ENCODE assay signal across 26 mouse cellular contexts in the genomic region with DNA sequence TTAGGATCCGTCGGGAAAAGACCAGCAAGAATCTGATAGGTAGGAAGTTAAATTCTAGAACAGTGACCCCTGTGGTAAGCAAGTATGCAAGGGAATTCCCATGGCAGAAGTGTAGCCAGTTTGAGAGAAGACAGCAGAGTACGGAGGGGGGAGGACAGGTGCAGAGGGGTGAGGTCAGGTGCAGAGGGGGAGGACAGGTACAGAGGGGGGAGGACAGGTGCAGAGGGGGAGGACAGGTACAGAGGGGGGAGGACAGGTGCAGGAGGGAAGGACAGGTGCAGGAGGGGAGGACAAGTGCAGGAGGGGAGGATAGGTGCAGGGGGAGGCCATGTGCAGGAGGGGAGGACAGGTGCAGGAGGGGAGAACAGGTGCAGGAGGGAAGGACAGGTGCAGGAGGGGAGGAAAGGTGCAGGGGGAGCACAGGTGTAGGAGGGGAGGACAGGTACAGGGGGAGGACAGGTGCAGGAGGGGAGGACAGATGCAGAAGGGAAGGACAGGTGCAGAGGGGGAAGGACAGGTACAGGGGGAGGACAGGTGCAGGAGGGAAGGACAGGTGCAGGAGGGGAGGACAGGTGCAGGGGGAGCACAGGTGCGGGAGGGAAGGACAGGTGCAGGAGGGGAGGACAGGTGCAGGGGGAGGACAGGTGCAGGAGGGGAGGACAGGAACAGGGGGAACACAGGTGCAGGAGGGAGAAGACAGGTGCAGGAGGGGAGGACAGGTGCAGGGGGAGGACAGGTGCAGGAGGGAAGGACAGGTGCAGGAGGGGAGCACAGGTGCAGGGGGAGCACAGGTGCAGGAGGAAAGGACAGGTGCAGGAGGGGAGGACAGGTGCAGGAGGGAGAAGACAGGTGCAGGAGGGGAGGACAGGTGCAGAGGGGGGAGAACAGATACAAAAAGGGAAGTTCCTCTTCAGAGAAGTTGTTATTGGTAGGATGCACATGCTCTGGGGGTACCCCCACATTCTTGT. TPM values are rescaled to one million over a fixed set of nuclear protein-coding genes. Genes with fewer than 3 reads are reported as not detected.
DNase-seq lines count a peak whose midpoint lies in the region; ATAC-seq and TF ChIP-seq lines count a peak whose summit lies in the region.
"Had no signal": no experiment of that assay in that cellular context is flagged by ENCODE, and none has a peak within 500 bp of the region (broad histone marks: within the 10 kb centered on the region; RNA-seq: fewer than 3 reads in every experiment).

No protein-coding gene starts in this region.

- no peak overlapping the region for H3K4me3 ChIP-seq in kidney, postnatal 0 days (replicated peaks; ENCODE audit: low read depth, low read length)
- H3K4me3 ChIP-seq in CH12.LX (replicated peaks in 1 of 3; ENCODE audit: low read depth in 2 of 3, low read length in 2 of 3, poor library complexity in 1 of 3), result no peak overlapping the region
- peak overlapping the region; percentile 5; the same call in 1 of the 2 replicates for H3K4me3 ChIP-seq in G1E (ENCODE audit: low read depth, low read length)
- H3K4me3 ChIP-seq in stomach, postnatal 0 days (ENCODE audit: low read depth, low read length), result no peak overlapping the region
- H3K4me3 ChIP-seq: forebrain, embryonic 10.5 days; forebrain, embryonic 13.5 days; gastrocnemius, adult 2 months; heart, embryonic 13.5 days; hindbrain, embryonic 15.5 days had no signal

- no peak overlapping the region for H3K9ac ChIP-seq in kidney, postnatal 0 days (ENCODE audit: low read depth, low read length)
- H3K9ac ChIP-seq in CH12.LX (ENCODE audit: insufficient read depth, low read depth), result no peak overlapping the region
- H3K9ac ChIP-seq in stomach, postnatal 0 days (ENCODE audit: low read length), result no peak overlapping the region
- H3K9ac ChIP-seq: forebrain, embryonic 13.5 days; heart, embryonic 13.5 days; hindbrain, embryonic 15.5 days had no signal

- 68% methylated on average over 4 of the region's 4 CpGs for WGBS in kidney, postnatal 0 days
- WGBS in stomach, postnatal 0 days, result 59% methylated on average over 4 of the region's 4 CpGs

- in situ Hi-C loops in CH12.LX (cut with MboI; ENCODE audit: low pct_ligation_motif_present, low pct_unique_long_range_greater_than_20kb, low sequenced_read_pairs), result no loop called here

- no peak for TF ChIP-seq RAD21 in CH12.LX (IDR thresholded peaks at IDR 0.05; ENCODE audit: low read depth, low read length)

- 0 out of 2 replicates have a peak, but pooled peaks have one; percentile 64 for ATAC-seq in kidney, postnatal 0 days (replicated peaks; ENCODE audit: low FRiP score, low read depth)
- no peak for ATAC-seq in G1E (ENCODE audit: extremely low read depth, insufficient number of reproducible peaks, low FRiP score, poor library complexity, severe bottlenecking)
- ATAC-seq in stomach, postnatal 0 days (ENCODE audit: low FRiP score, low TSS enrichment), result peak; percentile 58; the same call in 1 of the 2 replicates
- ATAC-seq: CD4-positive, CD25-positive, alpha-beta regulatory T cell, adult 4 months; forebrain, embryonic 13.5 days; forebrain, embryonic 16.5 days; Patski had no signal

- TF ChIP-seq POLR2A in CH12.LX (IDR thresholded peaks at IDR 0.05; ENCODE audit: low read depth, low read length), result no peak

- no peaks in the 10 kb centered on the region for H3K79me2 ChIP-seq in CH12.LX (replicated peaks; ENCODE audit: control insufficient read depth, extremely low read depth, insufficient read depth, poor library complexity, severe bottlenecking)

- H3K27me3 ChIP-seq in kidney, postnatal 0 days (ENCODE audit: insufficient read depth, low read length), result no peaks in the 10 kb centered on the region
- H3K27me3 ChIP-seq in CH12.LX (replicated peaks), result peaks cover 8% of the 10 kb centered on the region
- no peaks in the 10 kb centered on the region for H3K27me3 ChIP-seq in G1E (ENCODE audit: insufficient read depth, low read length)
- no peaks in the 10 kb centered on the region for H3K27me3 ChIP-seq in stomach, postnatal 0 days (ENCODE audit: control insufficient read depth, insufficient read depth, low read length)
- H3K27me3 ChIP-seq: forebrain, embryonic 13.5 days; Patski had no signal

- no peak for TF ChIP-seq EP300 in CH12.LX (IDR thresholded peaks at IDR 0.05; ENCODE audit: low read length)
- TF ChIP-seq EP300 in stomach, postnatal 0 days (optimal IDR thresholded peaks at IDR 0.05), result no peak

- DNase-seq in kidney, postnatal 0 days (ENCODE audit: low spot score), result no peak
- DNase-seq in kidney, adult 8-10 months, result no peak
- DNase-seq in CH12.LX (ENCODE audit: extremely low read depth) (no peak), G1E (ENCODE audit: low spot score) (no peak)
- no peak for DNase-seq in stomach, postnatal 0 days (ENCODE audit: low spot score)
- DNase-seq in layer of hippocampus, adult 8-10 months (ENCODE audit: low spot score in 2 of 2), result no peak
- DNase-seq: adrenal gland, postnatal 10 days; adrenal gland, postnatal 36 days; cerebellum, adult 18-20 months; cerebellum, adult 9-10 months; cerebellum, postnatal 14 days; gastrocnemius, adult 2 months; gastrocnemius, postnatal 14 days; heart, postnatal 14 days; heart, postnatal 4 days had no signal

- no peaks in the 10 kb centered on the region for H3K36me3 ChIP-seq in kidney, postnatal 0 days (ENCODE audit: insufficient read depth, low read length)
- H3K36me3 ChIP-seq in CH12.LX (replicated peaks in 1 of 2; ENCODE audit: control insufficient read depth in 1 of 2, insufficient read depth in 1 of 2, low read length in 1 of 2), result no peaks in the 10 kb centered on the region
- no peaks in the 10 kb centered on the region for H3K36me3 ChIP-seq in G1E (replicated peaks)
- H3K36me3 ChIP-seq in stomach, postnatal 0 days (ENCODE audit: control insufficient read depth, insufficient read depth, low read length), result no peaks in the 10 kb centered on the region
- H3K36me3 ChIP-seq: forebrain, embryonic 10.5 days; heart, embryonic 13.5 days; hindbrain, embryonic 15.5 days had no signal

- H3K4me1 ChIP-seq in kidney, postnatal 0 days (replicated peaks; ENCODE audit: insufficient read depth, low read length), result peaks cover 12% of the 10 kb centered on the region
- peaks cover 0 to 29% of the 10 kb centered on the region in 2 experiments; a peak in 2 of 4 replicates for H3K4me1 ChIP-seq in CH12.LX (ENCODE audit: control insufficient read depth in 1 of 2, insufficient read depth in 2 of 2)
- H3K4me1 ChIP-seq in G1E (ENCODE audit: insufficient read depth, low read depth, low read length), result no peaks in the 10 kb centered on the region
- peaks cover 2% of the 10 kb centered on the region; the same call in 1 of the 2 replicates for H3K4me1 ChIP-seq in stomach, postnatal 0 days (replicated peaks; ENCODE audit: control insufficient read depth, insufficient read depth)
- H3K4me1 ChIP-seq: forebrain, embryonic 13.5 days had no signal

- peak; percentile 15; the same call in 1 of the 2 replicates for TF ChIP-seq CTCF in kidney, postnatal 0 days (IDR thresholded peaks at IDR 0.05; ENCODE audit: low read depth)
- no peak for TF ChIP-seq CTCF in CH12.LX (conservative IDR thresholded peaks at IDR 0.05 in 1 of 2, IDR thresholded peaks at IDR 0.05 in 1 of 2; ENCODE audit: low read depth in 2 of 2, low read length in 2 of 2)
- no peak for TF ChIP-seq CTCF in G1E (IDR thresholded peaks at IDR 0.05; ENCODE audit: low read depth, low read length)
- no peak for TF ChIP-seq CTCF in stomach, postnatal 0 days (IDR thresholded peaks at IDR 0.05; ENCODE audit: low read depth)

- dilution Hi-C loops in CH12.LX (cut with MboI; ENCODE audit: extremely low pct_ligation_motif_present, extremely low pct_unique_long_range_greater_than_20kb, low sequenced_read_pairs), result no loop called here

- no peak overlapping the region for H3K4me2 ChIP-seq in kidney, postnatal 0 days (ENCODE audit: low read length)
- H3K4me2 ChIP-seq in CH12.LX (ENCODE audit: insufficient read depth, low read depth, poor library complexity, severe bottlenecking), result no peak overlapping the region
- no peak overlapping the region for H3K4me2 ChIP-seq in stomach, postnatal 0 days (replicated peaks; ENCODE audit: low read depth)
- H3K4me2 ChIP-seq: forebrain, embryonic 13.5 days; heart, embryonic 13.5 days; hindbrain, embryonic 15.5 days had no signal

- H3K9me3 ChIP-seq in kidney, postnatal 0 days (replicated peaks; ENCODE audit: low read length), result no peaks in the 10 kb centered on the region
- peaks cover 8% of the 10 kb centered on the region for H3K9me3 ChIP-seq in CH12.LX (replicated peaks; ENCODE audit: low read length)
- H3K9me3 ChIP-seq in G1E (replicated peaks), result peaks cover 71% of the 10 kb centered on the region
- no peaks in the 10 kb centered on the region for H3K9me3 ChIP-seq in stomach, postnatal 0 days (ENCODE audit: control insufficient read depth, low read length)
- H3K9me3 ChIP-seq: forebrain, embryonic 10.5 days; forebrain, embryonic 13.5 days; heart, embryonic 13.5 days; hindbrain, embryonic 15.5 days had no signal

- no peak overlapping the region for H3K27ac ChIP-seq in kidney, postnatal 0 days
- H3K27ac ChIP-seq in CH12.LX (ENCODE audit: insufficient read depth, low read depth), result no peak overlapping the region
- H3K27ac ChIP-seq in stomach, postnatal 0 days (replicated peaks), result no peak overlapping the region
- H3K27ac ChIP-seq: forebrain, embryonic 10.5 days; forebrain, embryonic 13.5 days; gastrocnemius, adult 2 months; heart, embryonic 13.5 days; hindbrain, embryonic 15.5 days had no signal

TF ChIP-seq in CH12.LX, 34 proteins besides CTCF, POLR2A, EP300 and RAD21 (continues in another document):
- TF ChIP-seq NELFE (IDR thresholded peaks at IDR 0.05; ENCODE audit: low read depth, low read length), result no peak
- TF ChIP-seq CHD2 (IDR thresholded peaks at IDR 0.05; ENCODE audit: low read length), result no peak

RNA-seq across cellular contexts. Expression of a gene that starts 12.9 kb away (rescaled TPM):
- polyA plus RNA-seq in kidney, postnatal 0 days (2015; fragmentation: Nextera tagmentation; extraction: Ambion mirVana), result 0.98 and 1.1 TPM in 2 replicates
- not detected in 2 replicates for total RNA-seq in CH12.LX (2012; rRNA removed)
- total RNA-seq in CH12.LX (2014; rRNA removed), result not detected in 2 replicates
- 0.06 TPM in 1 of 2 replicates, not detected in the other for polyA plus RNA-seq in CH12.LX (2012; ENCODE audit: insufficient read length, low read depth)
- total RNA-seq in G1E (2014; fragmentation: Nextera tagmentation), result not detected in 2 replicates
- 0.05 and 0.06 TPM in 2 replicates for total RNA-seq in G1E (2017)
- 0.01 TPM in 1 of 2 replicates, not detected in the other for polyA plus RNA-seq in G1E (2012)
- polyA plus RNA-seq in stomach, postnatal 0 days (2015; fragmentation: Nextera tagmentation; extraction: Ambion mirVana), result 4.0 and 4.1 TPM in 2 replicates
- total RNA-seq in layer of hippocampus, adult 8-10 months (2022), result 1 to 10 TPM in 2 of 4 experiments, under 1 TPM in 2; 0.68 to 1.3 (median 1.0) TPM
- polyA plus RNA-seq: CD4-positive, CD25-positive, alpha-beta regulatory T cell, adult 4 months had no signal

RNA-seq across cellular contexts. Expression of a gene that starts 52.8 kb away (rescaled TPM):
- polyA plus RNA-seq in kidney, postnatal 0 days (2015; fragmentation: Nextera tagmentation; extraction: Ambion mirVana), result 0.11 TPM in 1 of 2 replicates, not detected in the other
- total RNA-seq in CH12.LX (2012; rRNA removed) (0.29 and 0.81 TPM in 2 replicates), CH12.LX (2014; rRNA removed) (1.00 and 1.5 TPM in 2 replicates), G1E (2014; fragmentation: Nextera tagmentation) (not detected in 2 replicates), G1E (2017) (not detected in 2 replicates)
- polyA plus RNA-seq in CH12.LX (2012; ENCODE audit: insufficient read length, low read depth) (0.87 and 1.0 TPM in 2 replicates), G1E (2012) (not detected in 2 replicates)
- polyA plus RNA-seq in stomach, postnatal 0 days (2015; fragmentation: Nextera tagmentation; extraction: Ambion mirVana), result 1.8 and 2.3 TPM in 2 replicates
- total RNA-seq in layer of hippocampus, adult 8-10 months (2022), result under 1 TPM in 3 of 4 experiments, not detected in 1; 0.35 to 0.45 (median 0.37) TPM
- total RNA-seq: adrenal gland, postnatal 10 days; adrenal gland, postnatal 36 days; ES-E14; gastrocnemius, postnatal 14 days; heart, postnatal 14 days; heart, postnatal 4 days had no signal
- polyA plus RNA-seq: forebrain, embryonic 10.5 days; forebrain, embryonic 13.5 days; forebrain, embryonic 16.5 days; frontal cortex, adult 2 months; heart, embryonic 13.5 days; heart, embryonic 16.5 days; hindbrain, embryonic 11.5 days had no signal
